Mouse (Mus musculus) kidney, adult 2 months (tissue): ENCODE measurements around the gene Bhlha15.

Experiments
- CTCF ChIP-seq: fragments of 200-500 bp; conservative IDR thresholded peaks from 2 replicates; pipeline ENCODE4 v1.5.1; 2011; ENCODE audit warnings: low read depth, mild to moderate bottlenecking, control low read depth, low read length, moderate library complexity, mixed read lengths; ENCODE audit not compliant: insufficient read depth, insufficient read length
- POLR2A ChIP-seq: fragments of 200-500 bp; IDR thresholded peaks from one replicate; pipeline ENCODE4 v1.6.1; 2011; ENCODE audit warnings: low read depth, low read length, control low read depth

DNA sequence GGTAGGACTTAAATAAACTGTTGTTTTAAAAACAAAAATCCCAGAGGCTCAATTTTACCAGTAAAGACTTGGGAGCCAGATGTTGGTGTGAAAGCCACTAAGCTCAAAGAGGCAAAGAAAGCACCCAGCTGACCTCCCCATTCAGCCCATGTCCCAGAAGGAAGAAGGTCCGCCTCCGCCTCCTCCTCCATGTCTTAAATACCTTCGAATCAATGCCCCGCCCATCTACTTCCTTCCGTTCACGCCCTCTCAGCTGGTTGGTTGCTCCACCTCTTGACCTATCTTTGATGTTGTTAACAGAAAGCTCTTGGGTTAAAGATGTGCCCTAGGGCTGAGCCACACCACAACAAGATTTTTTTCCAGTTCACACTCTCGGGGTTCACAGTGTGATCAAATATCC, 40.1 kb downstream of the Bhlha15 start:
- TF ChIP-seq CTCF (no peak), POLR2A (no peak)
